Mouse (Mus musculus): Measurements from ENCODE around the gene Cep170b.
A peak's percentile ranks its signal among the peaks of the same experiment; 100 is the strongest.

Cep170b gene

GRCm38 (mm10) chr12:112764991-112765390, 44.7 kb downstream of the Cep170b start:
- no peak for DNase-seq

- DNase-seq = no peak
These were observed 46.3 kb downstream of the Cep170b start for GRCm38 (mm10) chr12:112766586-112766985.

GRCm38 (mm10) chr12:112767036-112767890, 47.0 kb downstream of the Cep170b start:
- peak in 1 of 2 experiments; percentile 0 for DNase-seq

GRCm38 (mm10) chr12:112768166-112768565, 47.9 kb downstream of the Cep170b start:
- DNase-seq = peak in 1 of 2 experiments; percentile 0

GRCm38 (mm10) chr12:112769031-112769430, 48.8 kb downstream of the Cep170b start:
- peak in 1 of 2 experiments; percentile 0 for DNase-seq

- no peak for DNase-seq
These were observed 49.5 kb downstream of the Cep170b start for GRCm38 (mm10) chr12:112769751-112770150.

- peak in 1 of 2 experiments; percentile 1 for DNase-seq
These were observed 50.1 kb downstream of the Cep170b start for GRCm38 (mm10) chr12:112770396-112770795.

- DNase-seq = peak in 1 of 2 experiments; percentile 0
These were observed 52.1 kb downstream of the Cep170b start for GRCm38 (mm10) chr12:112772306-112772705.

GRCm38 (mm10) chr12:112773366-112773765, 53.1 kb downstream of the Cep170b start:
- peak in 1 of 2 experiments; percentile 0 for DNase-seq

GRCm38 (mm10) chr12:112774026-112774425, 53.8 kb downstream of the Cep170b start:
- no peak for DNase-seq

- no peak for DNase-seq
These were observed 54.2 kb downstream of the Cep170b start for GRCm38 (mm10) chr12:112774481-112774880.

GRCm38 (mm10) chr12:112791026-112791425, 70.8 kb downstream of the Cep170b start:
- no peak for DNase-seq

- DNase-seq = no peak
These were observed 73.5 kb downstream of the Cep170b start for GRCm38 (mm10) chr12:112793601-112794355.

GRCm38 (mm10) chr12:112794356-112794816, 74.1 kb downstream of the Cep170b start:
- DNase-seq = no peak

- no peak for DNase-seq
These were observed 74.7 kb downstream of the Cep170b start for GRCm38 (mm10) chr12:112794998-112795397.

- DNase-seq = no peak
These were observed 75.3 kb downstream of the Cep170b start for GRCm38 (mm10) chr12:112795466-112796104.
